Mouse (Mus musculus) c-Kit-negative CD71-positive TER-119-positive erythroid progenitor cells, embryonic 14.5 days (primary cell): ENCODE measurements around the gene Taf1d.
A peak's percentile ranks its signal among the peaks of the same experiment; 100 is the strongest.
"Not testable (repeated sequence)": the region's sequence is repeated elsewhere in the genome, so short reads cannot be mapped to it uniquely, and the experiment has no call there.

Source experiments
- DNase-seq: peaks from one replicate; pipeline ENCODE4 v3.0.0-alpha.2; 2013; ENCODE audit warnings: low read depth, low spot score

The Taf1d gene

GRCm38 (mm10) chr9:15307257-15307656 lies 1.2 kb downstream of the Taf1d start:
- DNase-seq = no peak

- DNase-seq = no peak
Measured at GRCm38 (mm10) chr9:15308254-15308653, 2.2 kb downstream of the Taf1d start.

GRCm38 (mm10) chr9:15309425-15309824 lies 3.4 kb downstream of the Taf1d start:
- no peak for DNase-seq

- no peak for DNase-seq
Measured at GRCm38 (mm10) chr9:15310179-15310578, 4.2 kb downstream of the Taf1d start.

- no peak for DNase-seq
Measured at GRCm38 (mm10) chr9:15312054-15312735, 6.2 kb downstream of the Taf1d start.

GRCm38 (mm10) chr9:15313633-15314032 lies 7.6 kb downstream of the Taf1d start:
- DNase-seq = no peak

GRCm38 (mm10) chr9:15314619-15315018 lies 8.6 kb downstream of the Taf1d start:
- no peak for DNase-seq

- not testable (repeated sequence) for DNase-seq
Measured at GRCm38 (mm10) chr9:15316296-15316695, 10.3 kb downstream of the Taf1d start.

GRCm38 (mm10) chr9:15317223-15318169 lies 11.5 kb downstream of the Taf1d start:
- DNase-seq = no peak

GRCm38 (mm10) chr9:15318170-15318742 lies 12.2 kb downstream of the Taf1d start:
- DNase-seq = no peak

- no peak for DNase-seq
Measured at GRCm38 (mm10) chr9:15337776-15338175, 31.8 kb downstream of the Taf1d start.

GRCm38 (mm10) chr9:15349925-15350324 lies 43.9 kb downstream of the Taf1d start:
- no peak for DNase-seq

- DNase-seq = peak; percentile 9
Measured at GRCm38 (mm10) chr9:15356916-15357483, 51.0 kb downstream of the Taf1d start.

GRCm38 (mm10) chr9:15357484-15358275 lies 51.7 kb downstream of the Taf1d start, which contains the start of gene Cep295:
Cep295 (minus strand) TSS chr9:15357788.
- peak; percentile 87 for DNase-seq

GRCm38 (mm10) chr9:15364843-15365242 lies 58.8 kb downstream of the Taf1d start:
- DNase-seq = no peak

GRCm38 (mm10) chr9:15365856-15366255 lies 59.8 kb downstream of the Taf1d start:
- DNase-seq = no peak

- DNase-seq = no peak
Measured at GRCm38 (mm10) chr9:15366260-15366659, 60.2 kb downstream of the Taf1d start.
